Mouse (Mus musculus): Measurements from ENCODE around the gene Gm4981. TPM values are rescaled to one million over a fixed set of nuclear protein-coding genes. Genes with fewer than 3 reads are reported as not detected.

The Gm4981 gene
- total and polyA plus RNA-seq, 3 experiments: not detected

DNA sequence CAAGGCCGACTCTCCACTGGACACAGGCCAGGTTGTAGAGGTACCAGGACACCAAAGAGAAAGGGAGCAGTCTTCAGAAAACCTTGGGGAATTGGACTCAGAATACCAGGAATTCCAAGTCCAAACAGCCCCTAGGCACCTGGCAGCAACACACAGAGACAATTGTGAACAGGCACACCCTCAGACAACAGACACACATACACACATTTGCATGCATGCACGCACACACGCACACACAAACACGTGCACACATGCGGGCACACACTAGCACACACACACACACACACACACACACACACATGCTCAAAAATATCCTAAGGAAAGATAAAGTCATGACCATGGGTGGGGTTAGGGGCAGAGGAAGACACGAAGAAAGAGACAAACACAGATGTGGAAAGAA is 15.8 kb downstream of the Gm4981 start:
- no peaks in the 10 kb centered on the region for H3K27me3 ChIP-seq (ENCODE audit: control insufficient read depth in 1 of 2, insufficient read depth in 2 of 2, low read length in 2 of 2)
- no peak for DNase-seq (ENCODE audit: low read depth, low spot score)
- no peak overlapping the region for H3K9ac ChIP-seq (ENCODE audit: control insufficient read depth, low read depth, low read length, poor library complexity, severe bottlenecking)
- H3K36me3 ChIP-seq (ENCODE audit: control insufficient read depth in 1 of 2, insufficient read depth in 2 of 2, low read length in 2 of 2): no peaks in the 10 kb centered on the region
- no peaks in the 10 kb centered on the region for H3K79me2 ChIP-seq (ENCODE audit: control insufficient read depth, insufficient read depth, low read length, poor library complexity)
- H3K27ac ChIP-seq (ENCODE audit: control insufficient read depth, low read depth, low read length): no peak overlapping the region
- no peak for TF ChIP-seq USF2 (IDR thresholded peaks at IDR 0.05; ENCODE audit: borderline replicate concordance in 1 of 2, insufficient read depth in 1 of 2, low read depth in 1 of 2, low read length in 2 of 2)
- no peak for TF ChIP-seq BHLHE40 (IDR thresholded peaks at IDR 0.05; ENCODE audit: borderline replicate concordance, low read depth, low read length)
- TF ChIP-seq ZMIZ1 (IDR thresholded peaks at IDR 0.05; ENCODE audit: low read depth, low read length): no peak
- no peak for TF ChIP-seq ETS1 (IDR thresholded peaks at IDR 0.05; ENCODE audit: low read depth, low read length)
- no peak for TF ChIP-seq POLR2A (IDR thresholded peaks at IDR 0.05; ENCODE audit: control insufficient read depth in 1 of 2, insufficient read depth in 1 of 2, low read depth in 1 of 2, low read length in 2 of 2, poor library complexity in 1 of 2)
- no peak for TF ChIP-seq MXI1 (IDR thresholded peaks at IDR 0.05; ENCODE audit: low read depth, low read length)
- no peak; the same call in 1 of the 2 replicates for TF ChIP-seq POLR2AphosphoS5 (IDR thresholded peaks at IDR 0.05; ENCODE audit: borderline replicate concordance, low read depth, low read length)
- no peak for TF ChIP-seq KAT2A (conservative IDR thresholded peaks at IDR 0.05; ENCODE audit: low read depth, low read length)
- no peak for TF ChIP-seq GABPA (IDR thresholded peaks at IDR 0.05; ENCODE audit: low read depth, low read length)
- no peak for TF ChIP-seq HCFC1 (IDR thresholded peaks at IDR 0.05; ENCODE audit: low read depth, low read length)
- no peak for TF ChIP-seq RCOR1 (IDR thresholded peaks at IDR 0.05; ENCODE audit: low read depth, low read length)
- no peak for TF ChIP-seq CHD1 (IDR thresholded peaks at IDR 0.05; ENCODE audit: low read depth, low read length)
- TF ChIP-seq GATA1 (IDR thresholded peaks at IDR 0.05; ENCODE audit: low read depth, low read length): no peak
- TF ChIP-seq ZNF384 (IDR thresholded peaks at IDR 0.05; ENCODE audit: low read depth, low read length): no peak
- no peak for TF ChIP-seq POLR2AphosphoS2 (IDR thresholded peaks at IDR 0.05; ENCODE audit: low read length)
- no peak for TF ChIP-seq ELF1 (IDR thresholded peaks at IDR 0.05; ENCODE audit: low read depth, low read length)
- no peak for TF ChIP-seq TCF12 (IDR thresholded peaks at IDR 0.05; ENCODE audit: low read depth, low read length)
- no peak overlapping the region for H3K4me3 ChIP-seq (ENCODE audit: control insufficient read depth in 1 of 2, insufficient read depth in 1 of 2, low read depth in 2 of 2, low read length in 2 of 2)
- no peaks in the 10 kb centered on the region for H3K4me1 ChIP-seq (ENCODE audit: control insufficient read depth in 1 of 2, insufficient read depth in 2 of 2, low read length in 2 of 2)
- no peaks in the 10 kb centered on the region for H3K9me3 ChIP-seq (replicated peaks; ENCODE audit: insufficient read depth, low read length)

DNA sequence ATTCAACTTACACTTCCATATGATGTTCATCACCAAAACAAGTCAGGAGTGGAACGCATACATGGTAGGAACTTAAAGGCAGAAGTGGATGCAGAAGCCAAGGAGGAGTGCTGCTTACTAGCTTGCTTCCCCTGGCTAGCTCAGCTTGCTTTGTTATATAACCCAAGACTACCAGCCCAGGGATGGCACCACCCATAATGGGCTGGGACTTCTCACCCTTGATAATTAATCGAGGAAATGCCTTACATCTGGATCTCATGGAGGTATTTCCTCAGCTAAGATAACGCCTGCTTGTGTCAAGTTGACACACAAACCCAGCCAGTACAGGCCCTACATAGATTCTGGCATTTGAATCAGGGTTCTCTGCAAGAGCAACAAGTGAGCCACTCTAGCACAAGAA is 19.1 kb downstream of the Gm4981 start:
- no peaks in the 10 kb centered on the region for H3K27me3 ChIP-seq (ENCODE audit: control insufficient read depth in 1 of 2, insufficient read depth in 2 of 2, low read length in 2 of 2)
- no peaks in the 10 kb centered on the region for H3K36me3 ChIP-seq (ENCODE audit: control insufficient read depth in 1 of 2, insufficient read depth in 2 of 2, low read length in 2 of 2)
- no peak for DNase-seq (ENCODE audit: low read depth, low spot score)
- H3K4me3 ChIP-seq (ENCODE audit: control insufficient read depth in 1 of 2, insufficient read depth in 1 of 2, low read depth in 2 of 2, low read length in 2 of 2): no peak overlapping the region
- no peaks in the 10 kb centered on the region for H3K9me3 ChIP-seq (replicated peaks; ENCODE audit: insufficient read depth, low read length)
- H3K9ac ChIP-seq (ENCODE audit: control insufficient read depth, low read depth, low read length, poor library complexity, severe bottlenecking): no peak overlapping the region
- no peak for TF ChIP-seq NELFE (IDR thresholded peaks at IDR 0.05; ENCODE audit: low read depth, low read length)
- no peak for TF ChIP-seq TAL1 (IDR thresholded peaks at IDR 0.05; ENCODE audit: low read length)
- TF ChIP-seq HCFC1 (IDR thresholded peaks at IDR 0.05; ENCODE audit: low read depth, low read length): no peak
- no peak for TF ChIP-seq MAX (IDR thresholded peaks at IDR 0.05; ENCODE audit: low read length)
- no peak for TF ChIP-seq MYB (IDR thresholded peaks at IDR 0.05; ENCODE audit: low read depth, low read length)
- no peak for TF ChIP-seq EP300 (IDR thresholded peaks at IDR 0.05; ENCODE audit: low read depth in 1 of 2, low read length in 2 of 2)
- no peak for TF ChIP-seq SIN3A (IDR thresholded peaks at IDR 0.05; ENCODE audit: low read length)
- TF ChIP-seq ZKSCAN1 (IDR thresholded peaks at IDR 0.05; ENCODE audit: low read depth, low read length): no peak
- TF ChIP-seq RCOR1 (IDR thresholded peaks at IDR 0.05; ENCODE audit: low read depth, low read length): no peak
- TF ChIP-seq ELF1 (IDR thresholded peaks at IDR 0.05; ENCODE audit: low read depth, low read length): no peak
- no peak for TF ChIP-seq NRF1 (IDR thresholded peaks at IDR 0.05; ENCODE audit: insufficient read depth, low read depth, low read length, poor library complexity, severe bottlenecking)
- no peak for TF ChIP-seq BHLHE40 (IDR thresholded peaks at IDR 0.05; ENCODE audit: borderline replicate concordance, low read depth, low read length)
- TF ChIP-seq ETS1 (IDR thresholded peaks at IDR 0.05; ENCODE audit: low read depth, low read length): no peak
- TF ChIP-seq TCF12 (IDR thresholded peaks at IDR 0.05; ENCODE audit: low read depth, low read length): no peak
- TF ChIP-seq UBTF (IDR thresholded peaks at IDR 0.05; ENCODE audit: borderline replicate concordance, insufficient read depth, low read depth, low read length): no peak
- no peak for TF ChIP-seq RAD21 (IDR thresholded peaks at IDR 0.05; ENCODE audit: low read depth, low read length)
- TF ChIP-seq JUND (IDR thresholded peaks at IDR 0.05; ENCODE audit: low read depth, low read length): no peak
- TF ChIP-seq GATA1 (IDR thresholded peaks at IDR 0.05; ENCODE audit: low read depth, low read length): no peak
- TF ChIP-seq CHD2 (IDR thresholded peaks at IDR 0.05; ENCODE audit: low read length): no peak
- no peaks in the 10 kb centered on the region for H3K4me1 ChIP-seq (ENCODE audit: control insufficient read depth in 1 of 2, insufficient read depth in 2 of 2, low read length in 2 of 2)
- no peaks in the 10 kb centered on the region for H3K79me2 ChIP-seq (ENCODE audit: control insufficient read depth, insufficient read depth, low read length, poor library complexity)
- H3K27ac ChIP-seq (ENCODE audit: control insufficient read depth, low read depth, low read length): no peak overlapping the region
